Mouse (Mus musculus) brain, embryonic 14.5 days (tissue): ENCODE data around the gene Cd19.

Experiments used
- CTCF ChIP-seq: fragments of 200-500 bp; IDR thresholded peaks from 2 replicates; pipeline ENCODE4 v1.5.1; 2012; ENCODE audit warnings: inconsistent platforms, mild to moderate bottlenecking, moderate library complexity, borderline replicate concordance; ENCODE audit not compliant: insufficient read depth, insufficient read length; ENCODE audit errors: extremely low read depth
- POLR2A ChIP-seq: fragments of 200-500 bp; IDR thresholded peaks from 2 replicates; pipeline ENCODE4 v1.6.1; 2012; ENCODE audit warnings: mild to moderate bottlenecking, inconsistent platforms, borderline replicate concordance; ENCODE audit not compliant: poor library complexity, insufficient read depth, insufficient read length, severe bottlenecking; ENCODE audit errors: extremely low read depth

DNA sequence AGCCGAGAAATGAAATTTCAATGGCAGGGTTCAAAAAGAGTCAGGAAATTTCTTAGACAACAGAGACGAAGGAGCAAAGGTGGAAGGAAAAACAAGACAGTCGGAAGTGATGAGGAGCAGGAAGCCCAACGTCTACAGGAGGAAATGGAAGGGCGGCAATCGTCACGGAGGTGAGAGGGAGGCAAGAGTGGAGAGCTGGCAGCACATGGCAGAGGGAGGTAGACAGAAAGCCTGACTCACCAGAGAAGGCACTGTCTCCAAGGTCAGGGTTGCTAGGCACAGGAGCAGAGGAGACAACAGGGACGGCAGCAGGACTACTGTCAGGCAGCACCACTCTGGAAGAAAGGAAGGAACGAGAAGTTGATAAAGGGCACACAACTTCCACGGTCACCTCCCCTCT is 47.1 kb downstream of the Cd19 start:
- TF ChIP-seq POLR2A (no peak), CTCF (no peak)
